Mouse (Mus musculus): ENCODE results near the gene Mrps10. TPM values are rescaled to one million over a fixed set of nuclear protein-coding genes. Genes with fewer than 3 reads are reported as not detected.

Gene Mrps10
- total RNA-seq (2014; rRNA removed): 28.6 and 42.4 TPM in 2 replicates
- polyA plus RNA-seq (2015; fragmentation: Nextera tagmentation; extraction: Ambion mirVana): 75.0 and 83.5 TPM in 2 replicates

DNA sequence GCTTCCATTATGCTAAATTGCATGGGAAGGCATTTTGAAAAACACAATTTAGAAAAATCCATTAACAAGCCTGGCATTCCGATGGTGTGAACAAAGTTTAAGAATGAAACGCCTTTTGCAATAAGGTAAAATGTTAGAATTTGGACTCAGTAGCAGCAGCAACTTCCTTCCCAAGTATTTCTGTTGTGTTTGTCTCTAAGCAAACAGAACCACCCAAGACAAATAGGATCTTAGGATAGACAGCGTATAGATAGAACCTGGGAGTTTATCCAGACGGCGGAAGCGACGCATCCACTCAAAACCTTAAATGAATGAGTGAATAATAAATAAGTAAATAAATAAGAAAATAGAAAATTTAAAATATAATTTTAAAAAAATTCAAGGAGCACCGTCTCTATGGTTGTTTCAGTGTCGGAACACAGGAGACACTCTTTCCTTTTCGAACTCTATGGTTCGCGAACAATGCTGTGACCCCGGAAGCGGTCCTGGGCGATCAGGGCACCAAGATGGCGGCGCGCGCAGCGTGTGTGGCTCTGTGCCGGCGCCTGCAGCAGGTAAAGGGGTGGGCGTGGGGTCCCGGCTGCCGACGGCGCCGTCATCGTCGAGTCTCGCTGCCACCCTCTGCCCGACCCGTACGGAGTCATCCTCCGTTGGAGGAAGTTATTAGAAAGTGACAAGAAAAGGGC lies at the start of gene Mrps10:
TSS of gene Mrps10 (plus strand) at position 487 of the 686 bp plus-strand sequence.
- no peak for TF ChIP-seq CTCF (IDR thresholded peaks at IDR 0.05; ENCODE audit: low read depth)
- Histone ChIP-seq H3K4me3 (ENCODE audit: low read depth, low read length) (peak within 1 kb of the TSS; percentile 72), H3K36me3 (ENCODE audit: insufficient read depth) (peaks cover 13% of the 10 kb centered on the region), H3K27ac (ENCODE audit: low read depth, low read length) (peak within 1 kb of the TSS; percentile 70), H3K27me3 (ENCODE audit: insufficient read depth, low read length) (no peaks in the 10 kb centered on the region), H3K4me1 (ENCODE audit: insufficient read depth) (0 out of 2 replicates have a peak, but pooled peaks cover 2% of the 10 kb centered on the region), H3K9ac (peak within 1 kb of the TSS; percentile 58), H3K9me3 (ENCODE audit: low read length) (no peaks in the 10 kb centered on the region), H3K4me2 (ENCODE audit: low read depth) (peak within 1 kb of the TSS; percentile 72)
- DNase-seq (peak; percentile 95), ATAC-seq (peak; percentile 96)
- 3% methylated on average over 35 of the region's 35 CpGs for WGBS

DNA sequence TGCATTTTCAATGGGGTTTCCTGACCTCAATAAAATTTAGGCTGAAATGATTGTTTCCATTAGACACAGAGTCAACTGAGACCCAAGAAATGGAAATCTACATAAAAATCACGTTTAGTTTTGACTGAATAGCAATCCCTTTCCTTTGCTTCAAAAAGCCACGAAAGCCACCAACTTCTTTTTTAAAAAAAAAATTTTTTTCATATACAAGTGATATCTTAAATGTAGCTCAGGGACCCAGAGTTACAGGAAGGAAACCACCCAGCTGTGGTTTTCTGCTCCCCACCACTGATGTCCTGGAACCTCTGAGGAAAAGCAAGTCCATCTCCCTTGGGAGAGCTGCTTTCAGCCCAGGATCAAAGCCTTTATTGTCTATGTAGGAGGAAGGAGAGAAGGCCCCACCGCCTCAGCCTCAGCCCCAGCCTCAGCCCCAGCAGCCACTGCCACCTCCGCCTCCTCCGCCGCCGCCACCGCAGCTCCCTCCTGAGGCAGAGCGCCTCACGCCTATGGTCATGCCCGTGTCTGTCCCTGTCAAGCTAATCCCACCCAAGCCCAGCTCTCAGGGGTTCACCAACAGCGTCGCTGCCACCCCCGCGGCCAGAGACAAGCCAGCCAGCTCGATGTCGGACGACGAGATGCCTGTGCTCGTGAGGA lies 49.6 kb upstream of the Mrps10 start:
- Histone ChIP-seq H3K9me3 (ENCODE audit: low read length) (no peaks in the 10 kb centered on the region), H3K27me3 (ENCODE audit: insufficient read depth, low read length) (no peaks in the 10 kb centered on the region), H3K4me3 (ENCODE audit: low read depth, low read length) (no peak overlapping the region), H3K36me3 (ENCODE audit: insufficient read depth) (peaks cover 48% of the 10 kb centered on the region), H3K27ac (ENCODE audit: low read depth, low read length) (no peak overlapping the region), H3K4me2 (ENCODE audit: low read depth) (no peak overlapping the region), H3K9ac (no peak overlapping the region), H3K4me1 (ENCODE audit: insufficient read depth) (no peaks in the 10 kb centered on the region)
- no peak for TF ChIP-seq CTCF (IDR thresholded peaks at IDR 0.05; ENCODE audit: low read depth)
- DNase-seq (no peak), ATAC-seq (no peak)
- 82% methylated on average over 20 of the region's 20 CpGs for WGBS

GRCm38 (mm10) chr17:47319761-47320160 lies 48.9 kb upstream of the Mrps10 start:
- H3K9ac ChIP-seq: no peak overlapping the region
- ATAC-seq: no peak
- H3K9me3 ChIP-seq (ENCODE audit: low read length): no peaks in the 10 kb centered on the region
- no peak overlapping the region for H3K4me2 ChIP-seq (ENCODE audit: low read depth)
- H3K4me3 ChIP-seq (ENCODE audit: low read depth, low read length): no peak overlapping the region
- 95% methylated on average over 12 of the region's 12 CpGs for WGBS
- peaks cover 46% of the 10 kb centered on the region for H3K36me3 ChIP-seq (ENCODE audit: insufficient read depth)
- no peak for TF ChIP-seq CTCF (IDR thresholded peaks at IDR 0.05; ENCODE audit: low read depth)
- H3K27me3 ChIP-seq (ENCODE audit: insufficient read depth, low read length): no peaks in the 10 kb centered on the region
- no peaks in the 10 kb centered on the region for H3K4me1 ChIP-seq (ENCODE audit: insufficient read depth)
- no peak overlapping the region for H3K27ac ChIP-seq (ENCODE audit: low read depth, low read length)
- DNase-seq: no peak

DNA sequence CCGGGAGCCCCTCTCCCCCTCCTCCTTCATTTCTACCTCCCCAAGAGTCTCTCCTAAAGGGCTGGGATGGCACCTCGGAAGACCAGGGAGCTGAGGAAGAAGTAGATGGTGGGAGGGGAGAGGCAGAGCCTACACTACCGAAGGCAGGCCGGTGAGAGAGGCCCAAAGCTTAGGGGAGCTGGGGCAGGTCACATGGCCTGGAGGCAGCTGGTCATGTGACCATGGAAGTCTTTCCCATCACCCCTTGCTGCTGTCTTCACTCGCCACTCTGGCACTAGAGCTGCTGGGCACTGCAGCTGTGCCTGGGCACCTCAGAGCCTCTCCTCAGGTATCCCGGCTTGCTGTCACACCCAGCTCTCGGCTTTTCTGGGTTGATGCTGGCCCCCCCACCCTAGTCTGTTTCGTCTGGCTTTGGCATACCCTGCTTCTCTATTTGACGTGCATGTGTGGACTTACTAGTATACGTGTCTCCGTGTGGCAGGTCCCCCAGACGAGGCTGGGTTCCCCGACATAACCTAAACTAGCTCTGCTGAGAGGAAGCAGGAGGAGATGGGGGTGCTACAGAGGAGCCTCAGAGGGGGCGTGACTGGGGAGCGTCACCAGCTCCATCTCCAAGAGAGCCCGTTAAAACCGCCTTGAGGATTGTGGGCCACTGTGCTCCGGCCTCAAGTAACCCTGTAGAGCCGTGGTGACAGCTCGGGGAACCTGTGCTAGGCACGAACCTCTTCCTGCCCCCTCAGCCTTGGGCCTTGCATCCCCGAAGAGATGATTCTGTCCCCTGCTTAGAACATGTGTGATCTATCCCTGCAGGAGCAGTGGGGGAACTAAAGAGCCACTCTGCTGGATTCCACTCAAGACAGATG lies 46.3 kb upstream of the Mrps10 start:
- DNase-seq: no peak
- Histone ChIP-seq H3K9ac (no peak overlapping the region), H3K27ac (ENCODE audit: low read depth, low read length) (no peak overlapping the region), H3K9me3 (ENCODE audit: low read length) (no peaks in the 10 kb centered on the region), H3K4me1 (ENCODE audit: insufficient read depth) (no peaks in the 10 kb centered on the region), H3K27me3 (ENCODE audit: insufficient read depth, low read length) (no peaks in the 10 kb centered on the region), H3K4me3 (ENCODE audit: low read depth, low read length) (no peak overlapping the region), H3K4me2 (ENCODE audit: low read depth) (no peak overlapping the region), H3K36me3 (ENCODE audit: insufficient read depth) (peaks cover 38% of the 10 kb centered on the region)
- WGBS: 86% methylated on average over 22 of the region's 22 CpGs
- ATAC-seq: no peak
- TF ChIP-seq CTCF (IDR thresholded peaks at IDR 0.05; ENCODE audit: low read depth): no peak

DNA sequence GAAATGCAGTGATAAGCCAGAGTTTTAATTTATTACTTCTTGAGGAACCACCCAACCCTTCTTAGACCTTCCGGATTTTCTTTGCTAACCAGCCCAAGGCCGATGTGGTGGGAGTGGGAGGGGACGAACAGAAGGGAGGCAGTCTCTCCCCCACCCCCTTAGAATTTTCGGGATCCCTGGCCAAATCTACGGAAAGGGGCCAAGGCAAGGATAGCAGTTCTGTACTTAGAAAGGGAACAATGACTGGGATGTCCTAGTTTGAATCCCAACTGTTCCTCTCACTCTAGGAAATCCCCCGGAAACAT lies 45.7 kb upstream of the Mrps10 start:
- H3K36me3 ChIP-seq (ENCODE audit: insufficient read depth): peaks cover 40% of the 10 kb centered on the region
- H3K9ac ChIP-seq: no peak overlapping the region
- H3K27ac ChIP-seq (ENCODE audit: low read depth, low read length): no peak overlapping the region
- no peaks in the 10 kb centered on the region for H3K9me3 ChIP-seq (ENCODE audit: low read length)
- ATAC-seq (no peak), DNase-seq (no peak)
- H3K4me2 ChIP-seq (ENCODE audit: low read depth): no peak overlapping the region
- WGBS: 91% methylated on average over 6 of the region's 6 CpGs
- H3K4me1 ChIP-seq (ENCODE audit: insufficient read depth): no peaks in the 10 kb centered on the region
- no peak overlapping the region for H3K4me3 ChIP-seq (ENCODE audit: low read depth, low read length)
- no peak for TF ChIP-seq CTCF (IDR thresholded peaks at IDR 0.05; ENCODE audit: low read depth)
- no peaks in the 10 kb centered on the region for H3K27me3 ChIP-seq (ENCODE audit: insufficient read depth, low read length)

DNA sequence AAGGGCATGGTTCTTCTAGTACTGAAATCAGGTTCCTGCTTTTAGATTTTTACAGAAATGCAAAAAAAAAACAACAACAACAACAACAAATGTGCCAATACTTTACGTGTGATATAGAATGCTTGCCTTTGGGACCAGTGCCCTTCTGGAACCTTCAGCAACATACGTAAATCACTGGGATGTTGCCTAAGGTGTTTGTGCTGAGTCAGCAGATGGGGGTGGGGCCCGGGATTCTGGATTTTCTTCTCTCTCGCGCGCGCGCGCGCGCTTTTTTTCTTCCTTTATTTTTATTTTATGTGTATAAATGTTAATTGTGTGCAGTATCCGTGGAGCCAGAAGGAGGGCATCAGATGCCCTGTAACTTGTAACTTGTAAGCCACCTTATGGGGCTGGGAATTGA lies 41.1 kb upstream of the Mrps10 start:
- 94% methylated on average over 12 of the region's 12 CpGs for WGBS
- no peak overlapping the region for H3K4me2 ChIP-seq (ENCODE audit: low read depth)
- peaks cover 58% of the 10 kb centered on the region for H3K36me3 ChIP-seq (ENCODE audit: insufficient read depth)
- no peaks in the 10 kb centered on the region for H3K4me1 ChIP-seq (ENCODE audit: insufficient read depth)
- H3K4me3 ChIP-seq (ENCODE audit: low read depth, low read length): no peak overlapping the region
- TF ChIP-seq CTCF (IDR thresholded peaks at IDR 0.05; ENCODE audit: low read depth): no peak
- no peak overlapping the region for H3K9ac ChIP-seq
- DNase-seq (no peak), ATAC-seq (no peak)
- no peak overlapping the region for H3K27ac ChIP-seq (ENCODE audit: low read depth, low read length)
- no peaks in the 10 kb centered on the region for H3K9me3 ChIP-seq (ENCODE audit: low read length)
- H3K27me3 ChIP-seq (ENCODE audit: insufficient read depth, low read length): no peaks in the 10 kb centered on the region

GRCm38 (mm10) chr17:47327969-47328368 lies 40.7 kb upstream of the Mrps10 start:
- peaks cover 57% of the 10 kb centered on the region for H3K36me3 ChIP-seq (ENCODE audit: insufficient read depth)
- 77% methylated on average over 7 of the region's 7 CpGs for WGBS
- H3K4me1 ChIP-seq (ENCODE audit: insufficient read depth): no peaks in the 10 kb centered on the region
- H3K4me2 ChIP-seq (ENCODE audit: low read depth): no peak overlapping the region
- TF ChIP-seq CTCF (IDR thresholded peaks at IDR 0.05; ENCODE audit: low read depth): peak; percentile 21; the same call in 1 of the 2 replicates
- H3K27ac ChIP-seq (ENCODE audit: low read depth, low read length): no peak overlapping the region
- no peaks in the 10 kb centered on the region for H3K9me3 ChIP-seq (ENCODE audit: low read length)
- DNase-seq: no peak
- no peak for ATAC-seq
- H3K9ac ChIP-seq: no peak overlapping the region
- no peak overlapping the region for H3K4me3 ChIP-seq (ENCODE audit: low read depth, low read length)
- H3K27me3 ChIP-seq (ENCODE audit: insufficient read depth, low read length): no peaks in the 10 kb centered on the region
